Mouse (Mus musculus) liver, adult 2 months (tissue): ENCODE results near the gene Klf15.

Experiments
- CTCF ChIP-seq: fragments of 200-500 bp; IDR thresholded peaks from 2 replicates; pipeline ENCODE4 v1.5.1; 2011; ENCODE audit warnings: low read depth, low read length, control low read depth
- POLR2A ChIP-seq: fragments of 200-500 bp; IDR thresholded peaks from 2 replicates; pipeline ENCODE4 v1.6.1; 2011; ENCODE audit warnings: low read length, control low read depth; ENCODE audit not compliant: insufficient read depth; ENCODE audit errors: extremely low read depth

DNA sequence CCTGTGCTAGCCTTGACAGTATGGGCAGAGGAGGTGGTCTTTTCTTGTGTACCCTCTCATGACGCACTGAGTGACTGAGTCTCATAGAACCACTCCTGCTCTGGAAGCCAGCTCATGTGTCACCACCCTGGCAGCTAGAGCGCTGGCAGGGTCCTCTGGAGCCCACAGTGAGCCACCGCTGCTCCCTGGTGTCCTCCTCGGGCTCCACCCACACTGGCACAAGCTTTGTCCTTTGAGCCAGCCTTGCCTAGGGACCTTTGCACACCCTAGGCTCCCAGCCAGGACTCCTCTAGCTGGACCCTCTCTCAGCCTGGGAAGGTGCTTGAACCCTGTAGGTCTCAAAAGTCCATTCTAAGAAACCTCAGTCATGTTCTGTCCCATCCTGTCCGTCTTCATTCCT, 11.7 kb upstream of the Klf15 start:
- no peak for TF ChIP-seq POLR2A
- TF ChIP-seq CTCF = no peak
